Mouse (Mus musculus) small intestine, adult 2 months (tissue): ENCODE results near the gene Zfp740.

Source experiments
- CTCF ChIP-seq: fragments of 200-500 bp; IDR thresholded peaks from 2 replicates; pipeline ENCODE4 v1.5.1; 2012; ENCODE audit warnings: low read depth, mild to moderate bottlenecking, control low read depth, inconsistent platforms, low read length, moderate library complexity, mixed read lengths; ENCODE audit not compliant: insufficient replicate concordance, insufficient read length; ENCODE audit errors: extremely low read depth
- POLR2A ChIP-seq: fragments of 200-500 bp; IDR thresholded peaks from 2 replicates; pipeline ENCODE4 v1.6.1; 2012; ENCODE audit warnings: low read depth, mild to moderate bottlenecking, control low read depth, inconsistent platforms, low read length, moderate library complexity

DNA sequence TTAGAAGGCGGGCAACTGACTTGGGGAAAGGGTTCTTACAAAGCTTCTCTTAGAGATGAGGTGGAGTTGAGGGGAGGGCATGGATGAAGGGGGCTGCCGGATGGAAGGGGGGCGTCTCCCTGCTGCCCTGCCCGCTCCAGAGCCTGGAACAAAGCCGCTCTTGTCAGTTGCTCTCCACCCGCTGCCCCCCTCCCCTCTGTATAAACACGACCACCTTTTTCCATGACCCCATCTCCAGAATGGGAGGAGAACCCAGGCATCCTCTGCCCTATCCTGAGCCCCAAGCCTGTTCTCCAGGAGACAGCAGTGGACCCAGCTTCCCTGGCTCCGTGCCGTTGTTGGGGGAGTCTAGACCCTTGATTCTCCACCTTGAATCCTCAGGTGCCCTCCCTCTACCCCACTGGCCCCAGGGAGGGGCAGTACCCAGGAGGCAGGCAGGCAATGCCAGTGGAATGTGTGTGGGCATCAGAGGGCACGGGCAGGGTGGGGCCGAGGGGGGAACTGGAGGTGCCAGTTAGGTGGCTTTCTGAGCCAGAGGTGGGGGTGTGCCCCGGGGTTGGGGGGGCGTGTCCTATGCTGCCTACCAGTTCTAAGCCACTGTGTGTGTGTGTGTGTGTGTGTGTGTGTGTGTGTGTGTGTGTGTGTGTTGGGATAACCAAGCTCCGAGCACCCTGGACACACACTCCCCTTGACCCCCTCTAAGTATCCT lies 52.7 kb downstream of the Zfp740 start:
- TF ChIP-seq POLR2A (no peak), CTCF (no peak)
